Mouse (Mus musculus): ENCODE measurements around the gene Dbp. TPM values are rescaled to one million over a fixed set of nuclear protein-coding genes. Genes with fewer than 3 reads are reported as not detected.
A peak's percentile ranks its signal among the peaks of the same experiment; 100 is the strongest.

The Dbp gene
- polyA plus RNA-seq, 1 experiment from 2014 or later: 6.4 TPM

- no peak overlapping the region for H3K27ac ChIP-seq (ENCODE audit: low read length)
- 66% methylated on average over 6 of the region's 6 CpGs for WGBS
- H3K4me1 ChIP-seq (ENCODE audit: control insufficient read depth, insufficient read depth, low read length): peaks cover 12% of the 10 kb centered on the region
These were observed 41.6 kb downstream of the Dbp start for GRCm38 (mm10) chr7:45746518-45746917.

GRCm38 (mm10) chr7:45747450-45747849, 42.6 kb downstream of the Dbp start:
- H3K4me2 ChIP-seq (replicated peaks; ENCODE audit: low read depth, low read length): no peak overlapping the region
- WGBS: 79% methylated on average over 5 of the region's 5 CpGs
- H3K9me3 ChIP-seq (ENCODE audit: control insufficient read depth, low read depth, low read length): no peaks in the 10 kb centered on the region
- no peaks in the 10 kb centered on the region for H3K36me3 ChIP-seq (ENCODE audit: control insufficient read depth, insufficient read depth, low read length)
- H3K4me3 ChIP-seq (ENCODE audit: low read depth, low read length): no peak overlapping the region
- H3K27ac ChIP-seq (ENCODE audit: low read length): no peak overlapping the region
- ATAC-seq (ENCODE audit: insufficient number of reproducible peaks, insufficient read depth, low FRiP score, low read depth): no peak
- no peaks in the 10 kb centered on the region for H3K27me3 ChIP-seq (ENCODE audit: control insufficient read depth, insufficient read depth, low read length)
- peaks cover 12% of the 10 kb centered on the region for H3K4me1 ChIP-seq (ENCODE audit: control insufficient read depth, insufficient read depth, low read length)
- H3K9ac ChIP-seq (replicated peaks; ENCODE audit: low read depth, low read length): no peak overlapping the region

More at GRCm38 (mm10) chr7:45746518-45746917, 41.6 kb downstream of the Dbp start:
- Histone ChIP-seq H3K4me3 (ENCODE audit: low read depth, low read length) (no peak overlapping the region), H3K9me3 (ENCODE audit: control insufficient read depth, low read depth, low read length) (no peaks in the 10 kb centered on the region), H3K9ac (replicated peaks; ENCODE audit: low read depth, low read length) (no peak overlapping the region), H3K27me3 (ENCODE audit: control insufficient read depth, insufficient read depth, low read length) (no peaks in the 10 kb centered on the region), H3K4me2 (replicated peaks; ENCODE audit: low read depth, low read length) (no peak overlapping the region), H3K36me3 (ENCODE audit: control insufficient read depth, insufficient read depth, low read length) (no peaks in the 10 kb centered on the region)
- ATAC-seq (ENCODE audit: insufficient number of reproducible peaks, insufficient read depth, low FRiP score, low read depth): no peak

DNA sequence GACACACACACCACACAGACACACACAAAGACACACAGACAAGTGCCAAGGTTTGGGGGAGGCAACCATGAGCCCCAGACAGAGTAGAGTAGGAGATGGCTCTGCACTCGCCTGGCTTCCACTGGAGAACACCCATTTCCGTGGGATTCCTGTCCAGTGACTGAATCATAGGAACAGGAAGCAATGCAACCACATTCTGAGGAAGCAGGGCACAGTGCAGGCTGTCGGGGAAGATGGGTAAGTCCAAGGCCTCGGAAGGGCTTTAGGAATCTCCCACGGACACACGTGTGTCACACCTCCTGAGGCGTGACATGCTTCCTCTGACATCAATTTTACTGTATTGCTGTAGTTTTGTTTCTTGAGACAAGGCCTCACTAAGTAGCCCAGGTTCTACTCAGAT, 43.2 kb downstream of the Dbp start:
- H3K9ac ChIP-seq (replicated peaks; ENCODE audit: low read depth, low read length): no peak overlapping the region
- WGBS: 70% methylated on average over 7 of the region's 7 CpGs
- ATAC-seq (ENCODE audit: insufficient number of reproducible peaks, insufficient read depth, low FRiP score, low read depth): no peak
- H3K27me3 ChIP-seq (ENCODE audit: control insufficient read depth, insufficient read depth, low read length): no peaks in the 10 kb centered on the region
- H3K4me3 ChIP-seq (ENCODE audit: low read depth, low read length): no peak overlapping the region
- H3K36me3 ChIP-seq (ENCODE audit: control insufficient read depth, insufficient read depth, low read length): no peaks in the 10 kb centered on the region
- H3K4me2 ChIP-seq (replicated peaks; ENCODE audit: low read depth, low read length): no peak overlapping the region
- no peak overlapping the region for H3K27ac ChIP-seq (ENCODE audit: low read length)
- peaks cover 12% of the 10 kb centered on the region for H3K4me1 ChIP-seq (ENCODE audit: control insufficient read depth, insufficient read depth, low read length)
- no peaks in the 10 kb centered on the region for H3K9me3 ChIP-seq (ENCODE audit: control insufficient read depth, low read depth, low read length)

DNA sequence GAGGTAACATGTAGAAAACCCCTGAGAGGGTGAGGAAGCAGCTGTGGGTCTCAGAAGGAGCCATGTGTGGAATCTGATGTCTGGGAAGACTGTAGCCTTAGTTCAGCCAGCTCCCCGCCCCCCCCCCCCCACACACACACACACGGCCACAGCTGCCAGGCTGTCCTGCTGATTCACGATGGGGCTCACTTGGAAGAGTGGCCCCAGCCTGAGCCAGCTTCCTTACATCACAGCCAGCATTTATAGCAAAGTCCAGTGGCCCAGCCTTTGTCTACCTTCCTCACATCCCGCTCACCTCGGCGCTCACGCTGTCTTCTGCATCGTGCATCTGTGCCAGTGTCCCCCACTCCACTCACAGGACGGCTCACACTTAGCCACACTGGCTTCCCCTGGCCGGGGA, 44.5 kb downstream of the Dbp start:
- 38% methylated on average over 9 of the region's 10 CpGs for WGBS
- H3K4me3 ChIP-seq (ENCODE audit: low read depth, low read length): no peak overlapping the region
- no peak overlapping the region for H3K9ac ChIP-seq (replicated peaks; ENCODE audit: low read depth, low read length)
- no peaks in the 10 kb centered on the region for H3K27me3 ChIP-seq (ENCODE audit: control insufficient read depth, insufficient read depth, low read length)
- ATAC-seq (ENCODE audit: insufficient number of reproducible peaks, insufficient read depth, low FRiP score, low read depth): no peak
- no peak overlapping the region for H3K27ac ChIP-seq (ENCODE audit: low read length)
- H3K36me3 ChIP-seq (ENCODE audit: control insufficient read depth, insufficient read depth, low read length): no peaks in the 10 kb centered on the region
- no peak overlapping the region for H3K4me2 ChIP-seq (replicated peaks; ENCODE audit: low read depth, low read length)
- peaks cover 12% of the 10 kb centered on the region for H3K4me1 ChIP-seq (ENCODE audit: control insufficient read depth, insufficient read depth, low read length)
- H3K9me3 ChIP-seq (ENCODE audit: control insufficient read depth, low read depth, low read length): no peaks in the 10 kb centered on the region

DNA sequence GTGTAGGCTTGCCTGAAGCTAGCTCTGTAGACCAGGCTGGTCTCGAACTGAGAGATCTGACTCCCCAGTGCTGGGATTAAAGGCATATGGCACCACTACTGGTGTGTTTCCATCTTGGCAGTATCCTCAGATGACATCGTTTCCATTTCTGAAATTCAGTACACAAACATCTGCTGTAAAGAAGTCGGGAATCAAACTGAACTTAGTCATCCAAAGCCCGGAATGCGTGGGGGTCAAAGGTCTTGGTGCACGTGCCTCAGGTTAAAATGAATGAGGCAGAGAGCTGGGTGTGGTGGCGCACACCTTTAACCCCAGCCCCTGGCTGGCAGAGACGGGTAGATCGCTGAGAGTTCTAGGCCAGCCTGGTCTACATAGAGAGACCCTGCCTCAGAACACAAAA, 45.3 kb downstream of the Dbp start:
- no peak overlapping the region for H3K4me2 ChIP-seq (replicated peaks; ENCODE audit: low read depth, low read length)
- WGBS: 55% methylated on average over 9 of the region's 9 CpGs
- H3K9me3 ChIP-seq (ENCODE audit: control insufficient read depth, low read depth, low read length): no peaks in the 10 kb centered on the region
- H3K4me3 ChIP-seq (ENCODE audit: low read depth, low read length): no peak overlapping the region
- no peak for ATAC-seq (ENCODE audit: insufficient number of reproducible peaks, insufficient read depth, low FRiP score, low read depth)
- no peaks in the 10 kb centered on the region for H3K27me3 ChIP-seq (ENCODE audit: control insufficient read depth, insufficient read depth, low read length)
- no peak overlapping the region for H3K9ac ChIP-seq (replicated peaks; ENCODE audit: low read depth, low read length)
- no peak overlapping the region for H3K27ac ChIP-seq (ENCODE audit: low read length)
- H3K4me1 ChIP-seq (ENCODE audit: control insufficient read depth, insufficient read depth, low read length): peaks cover 12% of the 10 kb centered on the region
- no peaks in the 10 kb centered on the region for H3K36me3 ChIP-seq (ENCODE audit: control insufficient read depth, insufficient read depth, low read length)

DNA sequence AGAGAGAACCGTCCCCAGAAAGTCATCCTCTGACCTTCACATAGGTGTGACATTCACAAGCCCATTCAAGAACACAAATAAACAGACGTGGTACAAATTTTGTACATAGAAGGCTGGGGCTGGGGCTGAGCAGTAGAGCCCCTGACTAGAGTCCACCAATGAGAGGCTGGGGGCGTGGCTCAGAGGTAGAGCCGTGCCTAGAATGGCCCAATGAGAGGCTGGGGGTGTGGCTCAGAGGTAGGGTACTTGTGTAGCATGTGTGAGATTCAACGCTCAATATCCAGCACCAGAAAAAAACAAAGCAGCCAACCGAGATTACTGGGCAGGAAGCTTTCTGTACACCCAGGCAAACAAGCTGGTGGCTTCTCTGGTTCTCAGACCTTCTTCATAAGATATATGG, 50.8 kb downstream of the Dbp start:
- H3K4me1 ChIP-seq (ENCODE audit: control insufficient read depth, insufficient read depth, low read length): no peaks in the 10 kb centered on the region
- no peaks in the 10 kb centered on the region for H3K9me3 ChIP-seq (ENCODE audit: control insufficient read depth, low read depth, low read length)
- H3K27ac ChIP-seq (ENCODE audit: low read length): no peak overlapping the region
- H3K27me3 ChIP-seq (ENCODE audit: control insufficient read depth, insufficient read depth, low read length): no peaks in the 10 kb centered on the region; the same call in 1 of the 2 replicates
- no peaks in the 10 kb centered on the region for H3K36me3 ChIP-seq (ENCODE audit: control insufficient read depth, insufficient read depth, low read length)
- no peak for ATAC-seq (ENCODE audit: insufficient number of reproducible peaks, insufficient read depth, low FRiP score, low read depth)
- H3K4me2 ChIP-seq (replicated peaks; ENCODE audit: low read depth, low read length): no peak overlapping the region
- 51% methylated on average over 6 of the region's 6 CpGs for WGBS
- no peak overlapping the region for H3K9ac ChIP-seq (replicated peaks; ENCODE audit: low read depth, low read length)
- no peak overlapping the region for H3K4me3 ChIP-seq (ENCODE audit: low read depth, low read length)

DNA sequence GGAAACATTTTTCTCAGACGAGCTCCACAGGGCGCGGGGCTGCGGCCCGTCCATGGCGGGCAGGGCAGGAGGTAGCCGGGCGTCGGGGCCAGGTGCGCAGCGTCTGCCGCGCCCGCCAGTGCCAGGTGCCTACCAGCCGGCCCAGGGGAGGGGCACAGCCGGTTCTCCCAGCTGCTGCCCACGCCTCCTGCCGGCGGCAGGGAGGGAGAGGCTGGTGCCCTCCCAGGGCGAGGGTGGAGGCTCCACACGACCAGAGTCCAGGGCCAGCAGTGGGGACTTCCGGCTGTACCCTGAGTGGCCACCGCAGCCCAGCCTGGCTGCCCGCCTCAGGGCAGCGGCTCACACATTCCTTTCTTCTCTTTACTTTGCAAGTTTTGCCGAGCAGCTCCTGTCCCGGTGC, 54.5 kb downstream of the Dbp start:
- H3K36me3 ChIP-seq (ENCODE audit: control insufficient read depth, insufficient read depth, low read length): no peaks in the 10 kb centered on the region
- 11% methylated on average over 22 of the region's 27 CpGs for WGBS
- no peaks in the 10 kb centered on the region for H3K9me3 ChIP-seq (ENCODE audit: control insufficient read depth, low read depth, low read length)
- no peaks in the 10 kb centered on the region; the same call in 1 of the 2 replicates for H3K27me3 ChIP-seq (ENCODE audit: control insufficient read depth, insufficient read depth, low read length)
- peak overlapping the region; percentile 26 for H3K4me2 ChIP-seq (replicated peaks; ENCODE audit: low read depth, low read length)
- no peaks in the 10 kb centered on the region for H3K4me1 ChIP-seq (ENCODE audit: control insufficient read depth, insufficient read depth, low read length)
- H3K27ac ChIP-seq (ENCODE audit: low read length): no peak overlapping the region
- no peak overlapping the region; the same call in 1 of the 2 replicates for H3K4me3 ChIP-seq (ENCODE audit: low read depth, low read length)
- H3K9ac ChIP-seq (replicated peaks; ENCODE audit: low read depth, low read length): no peak overlapping the region
- ATAC-seq (ENCODE audit: insufficient number of reproducible peaks, insufficient read depth, low FRiP score, low read depth): peak; percentile 71

Other genes starting within 250 kb of the Dbp start
- gene Ftl1, start 245.2 kb upstream of the Dbp start, polyA plus RNA-seq (2014; fragmentation: Nextera tagmentation; extraction: Ambion mirVana): 4,275 and 4,681 TPM in 2 replicates
- gene Bax, start 238.2 kb upstream of the Dbp start, polyA plus RNA-seq (2014; fragmentation: Nextera tagmentation; extraction: Ambion mirVana): 67.1 and 83.9 TPM in 2 replicates
- 1.7 and 2.9 TPM in 2 replicates for gene Tulp2, start 223.2 kb upstream of the Dbp start, polyA plus RNA-seq (2014; fragmentation: Nextera tagmentation; extraction: Ambion mirVana)
- gene Gm45808, start 218.3 kb upstream of the Dbp start, polyA plus RNA-seq (2014; fragmentation: Nextera tagmentation; extraction: Ambion mirVana): not detected in 2 replicates
- 2.7 and 3.4 TPM in 2 replicates for gene Dhdh, start 216.3 kb upstream of the Dbp start, polyA plus RNA-seq (2014; fragmentation: Nextera tagmentation; extraction: Ambion mirVana)
- 199 TPM in 2 replicates for gene Nucb1, start 194.7 kb upstream of the Dbp start, polyA plus RNA-seq (2014; fragmentation: Nextera tagmentation; extraction: Ambion mirVana)
- gene Ppp1r15a, start 178.8 kb upstream of the Dbp start, polyA plus RNA-seq (2014; fragmentation: Nextera tagmentation; extraction: Ambion mirVana): 12.7 and 18.3 TPM in 2 replicates
- gene Plekha4, start 178.8 kb upstream of the Dbp start, polyA plus RNA-seq (2014; fragmentation: Nextera tagmentation; extraction: Ambion mirVana): 1.5 and 2.6 TPM in 2 replicates
- 1.8 and 1.9 TPM in 2 replicates for gene Hsd17b14, start 150.2 kb upstream of the Dbp start, polyA plus RNA-seq (2014; fragmentation: Nextera tagmentation; extraction: Ambion mirVana)
- 61.6 and 63.4 TPM in 2 replicates for gene Bcat2, start 134.9 kb upstream of the Dbp start, polyA plus RNA-seq (2014; fragmentation: Nextera tagmentation; extraction: Ambion mirVana)
- 0.36 and 0.55 TPM in 2 replicates for gene Fgf21, start 89.6 kb upstream of the Dbp start, polyA plus RNA-seq (2014; fragmentation: Nextera tagmentation; extraction: Ambion mirVana)
- 0.63 and 0.78 TPM in 2 replicates for gene Fut1, start 87.8 kb upstream of the Dbp start, polyA plus RNA-seq (2014; fragmentation: Nextera tagmentation; extraction: Ambion mirVana)
- gene Izumo1, start 83.3 kb upstream of the Dbp start, polyA plus RNA-seq (2014; fragmentation: Nextera tagmentation; extraction: Ambion mirVana): 0.23 and 0.62 TPM in 2 replicates
- 6.2 and 7.8 TPM in 2 replicates for gene Rasip1, start 77.6 kb upstream of the Dbp start, polyA plus RNA-seq (2014; fragmentation: Nextera tagmentation; extraction: Ambion mirVana)
- 7.2 TPM in 2 replicates for gene Mamstr, start 65.1 kb upstream of the Dbp start, polyA plus RNA-seq (2014; fragmentation: Nextera tagmentation; extraction: Ambion mirVana)
- 5.7 and 6.1 TPM in 2 replicates for gene Fut2, start 38.7 kb upstream of the Dbp start, polyA plus RNA-seq (2014; fragmentation: Nextera tagmentation; extraction: Ambion mirVana)
- gene Ntn5, start 21.1 kb upstream of the Dbp start, polyA plus RNA-seq (2014; fragmentation: Nextera tagmentation; extraction: Ambion mirVana): 0.67 and 1.0 TPM in 2 replicates
- gene Sec1, start 10.7 kb upstream of the Dbp start, polyA plus RNA-seq (2014; fragmentation: Nextera tagmentation; extraction: Ambion mirVana): 4.8 and 5.7 TPM in 2 replicates
- gene Car11, start 5.2 kb upstream of the Dbp start, polyA plus RNA-seq (2014; fragmentation: Nextera tagmentation; extraction: Ambion mirVana): 10.4 and 11.4 TPM in 2 replicates
- 1,227 and 1,272 TPM in 2 replicates for gene Rpl18, start 10.4 kb downstream of the Dbp start, polyA plus RNA-seq (2014; fragmentation: Nextera tagmentation; extraction: Ambion mirVana)
- 24.4 TPM in 2 replicates for gene Sphk2, start 12.9 kb downstream of the Dbp start, polyA plus RNA-seq (2014; fragmentation: Nextera tagmentation; extraction: Ambion mirVana)
- gene Fam83e, start 16.1 kb downstream of the Dbp start, polyA plus RNA-seq (2014; fragmentation: Nextera tagmentation; extraction: Ambion mirVana): 3.1 and 4.1 TPM in 2 replicates
- 0.38 TPM in 1 of 2 replicates, not detected in the other for gene Spaca4, start 20.7 kb downstream of the Dbp start, polyA plus RNA-seq (2014; fragmentation: Nextera tagmentation; extraction: Ambion mirVana)
- 2.5 and 3.3 TPM in 2 replicates for gene Lmtk3, start 78.7 kb downstream of the Dbp start, polyA plus RNA-seq (2014; fragmentation: Nextera tagmentation; extraction: Ambion mirVana)
- 2.8 and 3.6 TPM in 2 replicates for gene Sult2b1, start 79.6 kb downstream of the Dbp start, polyA plus RNA-seq (2014; fragmentation: Nextera tagmentation; extraction: Ambion mirVana)
- 89.3 and 92.6 TPM in 2 replicates for gene Cyth2, start 109.5 kb downstream of the Dbp start, polyA plus RNA-seq (2014; fragmentation: Nextera tagmentation; extraction: Ambion mirVana)
- 1.3 and 1.4 TPM in 2 replicates for gene Kcnj14, start 119.7 kb downstream of the Dbp start, polyA plus RNA-seq (2014; fragmentation: Nextera tagmentation; extraction: Ambion mirVana)
- 62.7 and 69.6 TPM in 2 replicates for gene Grwd1, start 125.9 kb downstream of the Dbp start, polyA plus RNA-seq (2014; fragmentation: Nextera tagmentation; extraction: Ambion mirVana)
- gene Kdelr1, start 167.7 kb downstream of the Dbp start, polyA plus RNA-seq (2014; fragmentation: Nextera tagmentation; extraction: Ambion mirVana): 150 and 157 TPM in 2 replicates
- gene Grin2d, start 173.3 kb downstream of the Dbp start, polyA plus RNA-seq (2014; fragmentation: Nextera tagmentation; extraction: Ambion mirVana): 0.29 and 0.48 TPM in 2 replicates
- gene Syngr4, start 191.6 kb downstream of the Dbp start, polyA plus RNA-seq (2014; fragmentation: Nextera tagmentation; extraction: Ambion mirVana): 0.45 and 0.65 TPM in 2 replicates
- 4.7 and 5.4 TPM in 2 replicates for gene Tmem143, start 191.9 kb downstream of the Dbp start, polyA plus RNA-seq (2014; fragmentation: Nextera tagmentation; extraction: Ambion mirVana)
- gene Emp3, start 216.3 kb downstream of the Dbp start, polyA plus RNA-seq (2014; fragmentation: Nextera tagmentation; extraction: Ambion mirVana): 263 and 295 TPM in 2 replicates
- gene Ccdc114, start 219.0 kb downstream of the Dbp start, polyA plus RNA-seq (2014; fragmentation: Nextera tagmentation; extraction: Ambion mirVana): 3.4 and 3.5 TPM in 2 replicates